Mouse (Mus musculus) frontal cortex, adult 2 months (tissue): ENCODE results near the gene Gm20388. TPM values are rescaled to one million over a fixed set of nuclear protein-coding genes. Genes with fewer than 3 reads are reported as not detected.
A peak's percentile ranks its signal among the peaks of the same experiment; 100 is the strongest.

Experiments
- DNase-seq, 2 experiments: peaks; one replicate each; pipeline ENCODE4 v3.0.0; 2022; ENCODE audit warnings: low spot score in 1 of 2; ENCODE audit errors: extremely low spot score in 1 of 2
- polyA plus RNA-seq: library from polyadenylated mRNA; depleted of rRNA; stranded (reverse); fragments of >200 nt; gene quantifications from 2 replicates; pipeline ENCODE4 v1.2.3, GENCODE M21; 2012

Gm20388 gene
- polyA plus RNA-seq, 1 experiment = 22.2 TPM

GRCm38 (mm10) chr8:121188994-121189393 is 1278.4 kb downstream of the Gm20388 start:
- DNase-seq = no peak

- DNase-seq = no peak
These were observed 1281.8 kb downstream of the Gm20388 start for GRCm38 (mm10) chr8:121192451-121192850.

DNA sequence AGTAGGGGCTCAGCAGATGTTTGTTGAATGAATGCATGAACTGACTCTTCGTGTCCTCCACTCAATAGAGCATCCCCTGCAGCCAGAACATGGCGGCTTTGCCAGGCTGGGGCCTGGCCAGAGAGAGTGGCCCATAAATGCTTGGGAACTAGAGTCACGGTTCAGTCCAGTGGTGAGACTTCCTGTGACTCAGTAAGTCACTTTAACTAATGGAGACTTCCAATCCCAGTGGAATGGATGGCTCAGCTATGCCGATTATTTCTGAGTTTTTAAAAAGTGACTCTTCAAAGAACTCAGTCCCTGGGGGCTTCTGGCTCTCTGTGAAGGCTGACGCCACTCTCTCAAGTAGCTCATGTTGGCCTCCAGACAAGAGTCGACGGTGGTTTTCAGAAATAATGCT is 1285.3 kb downstream of the Gm20388 start:
- DNase-seq = no peak

GRCm38 (mm10) chr8:121196726-121197668 is 1286.4 kb downstream of the Gm20388 start:
- no peak for DNase-seq

- no peak for DNase-seq
These were observed 1289.4 kb downstream of the Gm20388 start for GRCm38 (mm10) chr8:121200069-121200468.

DNA sequence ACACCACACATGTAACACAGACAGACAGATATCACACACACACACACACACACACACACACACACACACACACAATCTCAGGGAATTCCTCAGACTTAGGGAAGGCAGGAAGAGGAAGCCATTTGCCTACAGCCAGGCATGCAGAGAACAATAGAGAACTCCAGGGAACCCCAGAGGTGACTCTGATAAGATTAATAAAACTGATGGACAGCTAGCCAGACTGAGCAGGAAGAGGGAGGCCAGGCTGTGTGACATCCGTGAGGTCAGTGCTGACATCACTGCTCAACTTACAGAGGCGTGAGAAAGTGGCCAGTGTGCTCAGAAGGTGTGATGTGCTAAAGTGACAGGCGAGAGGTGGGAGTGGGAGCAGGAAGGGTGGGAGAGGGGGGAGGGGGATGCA is 1290.3 kb downstream of the Gm20388 start:
- no peak for DNase-seq

DNA sequence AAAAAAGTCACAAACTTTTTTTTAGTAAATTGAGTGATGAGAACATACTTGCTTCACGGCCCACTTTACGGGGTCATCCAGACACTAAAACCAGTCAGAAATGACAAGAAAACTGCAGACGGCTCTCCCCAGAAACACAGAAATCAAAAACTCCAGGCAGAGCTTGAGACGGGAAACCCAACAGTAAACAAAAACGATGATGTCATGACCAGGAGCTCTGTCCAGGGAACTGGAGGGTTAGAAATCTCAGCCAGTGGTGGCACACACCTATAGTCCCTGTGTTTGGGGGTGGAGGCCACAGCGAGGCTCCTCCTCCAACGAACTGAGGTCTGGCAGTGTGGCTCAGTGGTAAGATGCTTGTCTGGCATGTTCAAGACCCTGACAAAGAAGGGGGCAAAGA is 1291.0 kb downstream of the Gm20388 start:
- DNase-seq = no peak

GRCm38 (mm10) chr8:121203612-121204376 is 1293.2 kb downstream of the Gm20388 start:
- DNase-seq = peak; percentile 56 to 59

DNA sequence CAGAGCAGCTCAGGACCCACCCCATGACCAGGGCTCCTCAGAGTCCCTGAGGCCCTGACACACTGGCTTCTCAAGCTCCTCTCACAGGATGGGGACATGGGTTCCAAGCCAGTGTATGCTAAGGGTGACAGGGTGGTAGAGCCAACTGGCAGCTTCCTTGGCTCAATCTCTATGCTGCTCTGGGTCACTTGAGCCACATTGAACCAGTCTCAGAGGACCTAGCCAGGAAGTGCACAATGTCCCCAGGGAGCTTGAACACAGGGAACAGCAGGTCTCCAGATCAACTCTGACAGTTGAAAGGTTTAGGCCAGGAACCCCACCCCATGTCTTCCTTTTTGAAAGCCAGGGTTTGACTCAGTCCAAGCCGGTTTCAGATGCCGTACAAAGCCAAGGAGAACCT is 1296.5 kb downstream of the Gm20388 start:
- DNase-seq = no peak

GRCm38 (mm10) chr8:121210627-121211026 is 1300.0 kb downstream of the Gm20388 start:
- DNase-seq = no peak

DNA sequence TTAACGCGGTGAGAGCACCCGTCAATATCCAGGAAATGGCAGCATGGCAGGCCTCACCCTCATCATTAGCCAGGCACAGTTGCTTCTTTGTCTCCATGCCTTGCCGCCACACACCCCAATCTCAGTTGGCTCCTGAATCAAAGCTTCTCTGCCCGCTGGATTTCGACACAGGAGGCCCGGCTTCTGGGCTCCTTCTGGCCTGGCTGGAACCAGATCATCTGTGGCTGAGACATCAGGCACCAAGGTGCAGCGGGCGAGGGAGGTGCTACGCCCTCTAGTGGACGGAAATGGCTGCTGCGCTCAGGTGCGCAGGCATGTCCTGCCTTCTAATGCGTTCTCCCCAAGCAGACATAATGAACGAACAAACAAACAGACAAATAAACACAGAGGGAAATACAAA is 1302.6 kb downstream of the Gm20388 start:
- peak in 1 of 2 experiments; percentile 12 for DNase-seq

DNA sequence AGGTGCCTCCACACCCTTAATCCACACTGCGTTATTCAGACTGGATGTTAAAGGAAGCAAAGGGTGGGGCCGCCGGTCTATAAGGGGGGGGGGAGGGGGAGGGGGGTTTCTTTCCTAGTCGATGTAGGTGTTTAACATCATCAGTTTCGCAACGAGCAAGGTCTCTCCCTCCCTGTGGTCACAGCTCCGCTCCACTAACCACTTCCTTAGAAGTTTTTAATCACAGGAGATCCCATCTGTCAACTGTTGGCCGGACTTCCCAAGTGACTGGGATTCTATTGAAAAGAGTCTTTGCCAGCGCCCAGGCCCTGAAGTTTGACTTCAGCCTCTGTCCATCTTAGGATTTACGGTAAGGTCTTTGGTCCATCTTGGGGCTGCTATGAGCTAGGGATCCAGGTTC is 1303.0 kb downstream of the Gm20388 start:
- no peak for DNase-seq

GRCm38 (mm10) chr8:121214975-121215374 is 1304.3 kb downstream of the Gm20388 start:
- DNase-seq = no peak

DNA sequence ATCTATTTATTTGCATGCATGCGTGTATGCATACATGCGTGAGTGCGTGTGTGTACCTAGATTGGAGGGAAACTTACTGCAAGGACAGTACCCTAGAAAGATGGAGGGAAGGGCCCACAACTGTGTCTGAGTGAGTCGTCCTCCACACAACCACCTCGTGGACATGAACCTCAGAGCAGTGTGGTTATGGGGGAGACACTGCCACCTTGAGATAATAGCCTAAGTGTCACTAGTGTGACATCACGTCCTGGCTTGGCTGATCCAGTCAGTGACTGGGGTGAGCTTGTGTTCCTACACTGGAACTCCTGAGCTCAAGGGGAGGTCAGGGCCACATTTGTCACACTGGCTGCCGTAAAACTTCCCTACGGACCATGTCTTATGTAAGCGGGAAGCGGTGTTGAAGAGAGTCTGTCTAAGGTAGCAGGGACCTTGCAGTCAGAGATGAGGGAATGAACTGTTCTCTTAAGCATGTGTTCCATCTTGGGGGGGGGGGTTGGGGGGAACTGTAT is 1305.9 kb downstream of the Gm20388 start:
- no peak for DNase-seq

DNA sequence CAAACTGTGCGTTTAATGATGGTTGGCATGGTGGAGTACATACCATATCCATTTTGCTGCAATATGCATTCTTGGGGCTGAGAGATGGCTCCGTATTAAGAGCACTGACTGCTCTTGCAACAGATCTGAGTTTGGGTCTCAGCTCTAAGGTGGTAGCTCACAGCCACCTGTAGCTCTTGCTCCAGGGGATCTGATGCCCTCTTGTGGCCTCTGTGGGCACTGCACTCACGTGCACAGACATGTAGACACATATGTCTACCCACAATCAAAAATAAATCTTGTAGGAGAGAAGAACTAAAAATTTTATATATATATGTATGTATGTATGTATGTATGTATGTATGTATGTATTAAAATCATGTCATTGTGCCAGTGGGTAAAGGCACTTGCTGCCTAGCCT is 1307.8 kb downstream of the Gm20388 start:
- no peak for DNase-seq

GRCm38 (mm10) chr8:121220103-121220899 is 1309.7 kb downstream of the Gm20388 start:
- DNase-seq = no peak

GRCm38 (mm10) chr8:121224709-121225108 is 1314.1 kb downstream of the Gm20388 start:
- DNase-seq = no peak

DNA sequence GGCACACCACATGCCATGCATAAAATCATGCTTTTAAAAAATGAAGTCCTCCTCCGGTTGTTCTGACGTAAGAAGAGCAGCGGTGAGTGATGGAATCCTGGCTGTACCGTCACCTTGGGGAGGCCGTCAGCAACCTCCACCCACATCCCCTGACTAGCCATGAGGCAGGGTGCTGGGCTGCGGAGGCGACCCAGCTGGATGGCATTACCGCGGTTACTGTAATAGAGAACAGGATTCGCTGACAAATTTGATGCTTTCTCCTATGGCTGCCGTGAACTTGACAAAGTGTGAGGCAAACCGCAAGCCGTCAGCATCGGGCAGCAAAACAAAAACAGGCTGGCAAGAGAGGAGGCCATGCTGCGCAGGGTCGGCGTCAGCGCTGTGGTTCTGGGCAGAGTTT is 1317.1 kb downstream of the Gm20388 start:
- DNase-seq = peak; percentile 25 to 67

DNA sequence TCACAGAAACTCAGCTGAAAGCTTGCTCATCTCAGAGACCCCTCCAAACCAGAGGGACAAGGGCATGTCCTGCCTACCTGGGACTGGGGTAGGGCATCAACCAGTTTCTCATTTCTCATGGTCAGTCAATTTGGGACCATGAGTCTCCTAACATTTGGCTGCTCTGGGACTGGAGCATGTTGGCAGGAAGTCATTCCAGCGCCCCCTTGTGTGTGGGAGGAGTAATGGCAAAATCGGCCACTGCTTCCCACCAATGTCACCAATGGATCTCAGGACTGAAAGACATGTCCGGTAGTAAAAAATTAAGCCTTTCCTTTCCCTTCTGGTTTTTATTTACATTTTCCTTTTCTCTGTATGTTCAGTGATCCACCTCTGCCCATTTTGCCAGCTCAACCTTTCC is 1318.3 kb downstream of the Gm20388 start:
- no peak for DNase-seq

DNA sequence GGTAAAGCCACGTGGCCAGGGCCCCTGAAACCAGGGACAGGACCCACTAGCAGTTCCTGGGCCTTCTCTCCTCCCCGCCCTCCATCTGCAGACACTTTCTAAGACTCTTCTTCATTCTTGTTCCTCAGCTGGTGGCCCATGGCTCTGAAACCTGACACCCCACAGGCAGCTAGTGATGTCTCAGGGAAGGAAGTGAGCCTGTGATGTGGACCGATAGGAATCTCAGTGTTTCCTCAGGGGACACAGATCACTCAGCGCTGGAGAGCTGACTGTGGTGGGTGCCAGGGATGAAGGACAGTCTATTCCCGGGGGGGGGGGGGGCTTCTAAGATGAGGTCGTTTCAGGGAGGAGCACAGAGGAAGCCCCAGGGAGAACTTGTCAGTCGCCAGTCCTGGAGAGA is 1318.9 kb downstream of the Gm20388 start:
- no peak for DNase-seq

DNA sequence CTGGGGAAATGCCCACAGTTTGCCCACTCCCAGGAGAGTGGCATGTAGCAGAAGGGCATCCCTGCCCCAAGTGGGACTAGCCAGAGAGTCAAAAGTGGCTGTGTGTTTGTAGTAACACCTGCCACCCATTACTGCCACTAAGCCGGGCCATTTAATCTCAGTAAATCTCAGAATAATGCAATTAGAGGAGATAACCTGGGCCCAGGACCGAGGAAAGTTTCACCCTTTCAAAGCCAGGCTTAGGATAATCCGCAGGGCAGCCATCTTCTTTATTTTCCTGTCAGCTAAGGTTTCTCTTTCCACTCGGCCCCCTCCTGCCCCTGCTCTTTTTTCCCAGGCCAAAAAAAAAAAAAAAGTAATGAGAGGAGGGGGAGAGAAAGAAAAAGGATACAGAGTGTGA is 1322.6 kb downstream of the Gm20388 start:
- no peak for DNase-seq
